Mouse (Mus musculus): ENCODE results near the gene BC048671.

Gene BC048671

GRCm38 (mm10) chr6:90300919-90301318 is at the start of gene BC048671:
Gene BC048671, plus strand, starts transcription at chr6:90301219.
- in situ Hi-C loops (cut with MboI; ENCODE audit: unreplicated experiment in 2 of 2): no loop called here

GRCm38 (mm10) chr6:90288265-90288664 is 12.8 kb upstream of the BC048671 start:
- in situ Hi-C loops (cut with MboI; ENCODE audit: unreplicated experiment in 2 of 2): no loop called here

- in situ Hi-C loops (cut with MboI; ENCODE audit: unreplicated experiment in 2 of 2): no loop called here
These were observed 5.4 kb downstream of the BC048671 start for GRCm38 (mm10) chr6:90306315-90306975.

- in situ Hi-C loops (cut with MboI; ENCODE audit: unreplicated experiment in 2 of 2): no loop called here
These were observed 8.1 kb downstream of the BC048671 start for GRCm38 (mm10) chr6:90308839-90309778.

GRCm38 (mm10) chr6:90315961-90316360 is 14.9 kb downstream of the BC048671 start:
- in situ Hi-C loops (cut with MboI; ENCODE audit: unreplicated experiment in 2 of 2): no loop called here

GRCm38 (mm10) chr6:90317510-90318258 is 16.7 kb downstream of the BC048671 start:
- in situ Hi-C loops (cut with MboI; ENCODE audit: unreplicated experiment in 2 of 2): no loop called here

GRCm38 (mm10) chr6:90319019-90319418 is 18.0 kb downstream of the BC048671 start:
- in situ Hi-C loops (cut with MboI; ENCODE audit: unreplicated experiment in 2 of 2): no loop called here

GRCm38 (mm10) chr6:90319475-90320191 is 18.6 kb downstream of the BC048671 start:
- in situ Hi-C loops (cut with MboI; ENCODE audit: unreplicated experiment in 2 of 2): loop anchor here (10.0 kb wide), 1 partner anchor 635 kb away; no protein-coding TSS in a partner anchor

- in situ Hi-C loops (cut with MboI; ENCODE audit: unreplicated experiment in 2 of 2): loop anchor here (10.0 kb wide), 1 partner anchor 636 kb away; no protein-coding TSS in a partner anchor
These were observed 19.4 kb downstream of the BC048671 start for GRCm38 (mm10) chr6:90320429-90320828.

GRCm38 (mm10) chr6:90321811-90322210 is 20.8 kb downstream of the BC048671 start:
- in situ Hi-C loops (cut with MboI; ENCODE audit: unreplicated experiment in 2 of 2): loop anchor here (10.0 kb wide), 1 partner anchor 637 kb away; no protein-coding TSS in a partner anchor

- in situ Hi-C loops (cut with MboI; ENCODE audit: unreplicated experiment in 2 of 2): loop anchor here (10.0 kb wide), 1 partner anchor 639 kb away; no protein-coding TSS in a partner anchor
These were observed 23.0 kb downstream of the BC048671 start for GRCm38 (mm10) chr6:90324026-90324425.

GRCm38 (mm10) chr6:90324463-90324862 is 23.4 kb downstream of the BC048671 start:
- in situ Hi-C loops (cut with MboI; ENCODE audit: unreplicated experiment in 2 of 2): loop anchor here (10.0 kb wide), 1 partner anchor 640 kb away; no protein-coding TSS in a partner anchor

- in situ Hi-C loops (cut with MboI; ENCODE audit: unreplicated experiment in 2 of 2): loop anchor here (10.0 to 25.0 kb wide), 2 partner anchors 640 to 1388 kb away; no protein-coding TSS in a partner anchor
These were observed 24.0 kb downstream of the BC048671 start, which contains the start of gene Chst13 for GRCm38 (mm10) chr6:90324991-90325390. Gene Chst13, minus strand, starts transcription at chr6:90325185.

- in situ Hi-C loops (cut with MboI; ENCODE audit: unreplicated experiment in 2 of 2): loop anchor here (10.0 to 25.0 kb wide), 2 partner anchors 643 to 1390 kb away; no protein-coding TSS in a partner anchor
These were observed 26.7 kb downstream of the BC048671 start for GRCm38 (mm10) chr6:90327670-90328069.

- in situ Hi-C loops (cut with MboI; ENCODE audit: unreplicated experiment in 2 of 2): loop anchor here (10.0 to 25.0 kb wide), 2 partner anchors 645 to 1393 kb away; no protein-coding TSS in a partner anchor
These were observed 28.9 kb downstream of the BC048671 start for GRCm38 (mm10) chr6:90329953-90330352.

- in situ Hi-C loops (cut with MboI; ENCODE audit: unreplicated experiment in 2 of 2): loop anchor here (25.0 kb wide), 1 partner anchor 1395 kb away; no protein-coding TSS in a partner anchor
These were observed 31.8 kb downstream of the BC048671 start, which contains the start of gene Uroc1 for GRCm38 (mm10) chr6:90332561-90333425. Gene Uroc1, plus strand, starts transcription at chr6:90333284.

- in situ Hi-C loops (cut with MboI; ENCODE audit: unreplicated experiment in 2 of 2): loop anchor here (25.0 kb wide), 1 partner anchor 1397 kb away; no protein-coding TSS in a partner anchor
These were observed 33.2 kb downstream of the BC048671 start for GRCm38 (mm10) chr6:90334244-90334643.

GRCm38 (mm10) chr6:90342343-90342742 is 41.3 kb downstream of the BC048671 start:
- in situ Hi-C loops (cut with MboI; ENCODE audit: unreplicated experiment in 2 of 2): loop anchor here (25.0 kb wide), 1 partner anchor 1405 kb away; no protein-coding TSS in a partner anchor

All from v-Abl transformed pro-B cells (cell line).